Mouse (Mus musculus) left cerebral cortex, adult 11 months (tissue): Measurements from ENCODE around the gene Moap1.

Experiments
- DNase-seq: peaks from one replicate; pipeline ENCODE4 v3.0.0; 2022; ENCODE audit warnings: low spot score

The Moap1 gene

DNA sequence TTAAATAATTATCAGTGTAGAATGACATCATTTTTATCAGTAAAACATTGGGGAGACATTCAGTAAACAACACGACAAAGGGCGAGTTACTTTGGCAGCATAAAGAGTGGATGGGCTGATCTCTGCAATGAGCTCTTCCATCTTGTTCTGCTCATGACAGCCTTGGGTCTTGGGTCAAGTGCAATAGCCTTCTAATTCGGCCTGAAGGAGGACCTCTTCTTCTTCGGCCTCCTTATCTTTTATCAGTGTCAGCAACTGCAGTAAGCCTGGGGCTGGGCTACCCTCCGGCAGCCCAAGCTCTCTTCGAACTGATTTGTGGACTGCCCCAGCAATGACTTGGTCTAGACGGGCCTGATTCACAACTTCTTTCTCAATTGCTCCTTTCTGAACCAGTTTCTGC, 1.4 kb downstream of the Moap1 start:
- DNase-seq = no peak

DNA sequence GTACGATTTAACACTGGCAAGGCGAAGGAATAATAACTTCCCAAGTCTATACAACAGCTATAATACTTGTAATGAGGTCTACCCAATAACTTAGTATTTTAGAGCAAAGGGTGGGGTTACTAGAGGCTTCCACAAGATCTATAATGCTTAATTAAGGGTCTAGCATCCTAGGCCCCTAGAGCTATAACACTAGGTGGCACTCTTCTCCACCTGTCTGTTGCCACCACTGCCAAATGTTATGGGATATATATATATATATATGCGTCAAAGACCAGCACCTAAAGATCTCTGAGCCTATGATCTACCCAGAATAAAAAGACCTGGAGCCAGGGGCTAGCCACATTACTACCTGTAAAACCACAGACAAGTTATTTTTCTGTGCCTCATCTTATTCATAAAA, 3.2 kb downstream of the Moap1 start:
- no peak for DNase-seq

DNA sequence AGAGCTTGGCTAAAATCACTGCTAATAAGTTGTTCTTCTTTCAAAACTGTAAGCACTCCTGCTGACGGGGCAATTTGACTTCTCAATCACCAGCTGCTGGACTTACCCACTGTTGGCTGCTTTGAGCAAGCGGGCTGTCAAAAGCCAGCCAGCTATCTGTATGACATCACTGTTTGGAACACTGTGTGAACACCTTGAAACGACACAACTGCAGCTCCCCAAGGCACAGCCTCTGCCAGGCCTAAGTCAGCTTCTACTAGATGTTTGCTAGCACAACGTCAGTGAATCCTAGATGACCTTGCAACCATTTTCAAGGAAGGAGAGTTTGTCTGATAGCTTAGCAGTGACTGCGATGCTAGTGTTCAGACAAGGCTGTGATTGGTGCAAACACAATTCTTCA, 4.4 kb downstream of the Moap1 start:
- no peak for DNase-seq

DNA sequence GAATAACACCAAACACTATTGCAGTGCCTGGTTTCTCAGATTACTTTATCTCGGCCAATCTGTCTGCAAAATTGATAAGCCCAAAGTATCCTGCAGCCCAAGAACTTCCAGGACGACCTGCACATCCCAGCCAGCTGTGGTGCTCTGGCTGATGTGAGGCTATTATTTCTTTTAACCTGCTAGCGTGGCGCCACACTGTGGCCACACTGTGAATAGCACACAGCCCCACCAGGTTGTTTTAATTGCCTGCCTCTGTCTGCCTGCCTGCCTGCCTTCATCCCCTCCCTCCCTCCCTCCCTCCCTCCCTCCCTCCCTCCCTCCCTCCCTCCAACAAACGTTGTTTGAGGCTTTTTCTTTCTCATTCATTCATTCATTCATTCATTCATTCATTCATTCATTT, 10.1 kb downstream of the Moap1 start:
- DNase-seq = no peak

DNA sequence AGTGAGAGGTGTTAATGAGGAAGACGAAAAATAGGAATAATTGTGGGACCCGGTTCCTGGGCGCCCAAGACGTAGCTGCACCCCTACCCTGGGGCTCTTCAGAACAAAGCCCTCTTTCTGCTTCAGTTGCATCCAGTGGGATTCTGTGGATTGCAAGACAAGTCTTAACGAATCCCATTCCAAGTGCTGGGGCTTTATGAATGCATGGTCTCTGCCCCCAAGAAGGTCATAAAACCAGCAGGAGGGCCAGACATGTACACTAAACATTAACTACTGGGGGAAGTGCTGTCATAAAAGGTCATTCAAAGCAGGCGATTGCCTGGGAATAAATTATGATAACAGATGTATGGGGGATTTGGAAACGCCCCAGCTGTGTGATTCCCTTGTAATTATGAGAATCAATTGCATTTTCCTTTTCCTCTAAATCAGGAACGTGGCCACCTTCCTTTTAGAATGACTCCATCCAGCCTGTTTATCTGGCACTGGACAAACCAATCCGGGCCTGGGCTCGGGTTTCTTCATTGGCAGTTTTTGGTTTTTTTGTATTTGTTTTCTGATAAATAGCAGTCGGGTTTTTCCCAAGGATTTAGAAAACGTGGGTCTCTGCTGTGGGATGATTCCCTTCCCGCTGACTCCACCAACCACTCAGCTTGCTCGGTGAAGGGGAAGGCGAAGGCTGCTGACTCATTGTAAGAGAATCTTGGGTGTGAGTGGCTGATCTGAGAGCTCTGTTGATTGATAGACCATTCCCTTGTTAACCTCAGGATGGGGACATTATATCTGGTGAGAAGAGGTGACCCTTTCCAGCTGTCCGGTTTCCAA, 12.5 kb downstream of the Moap1 start:
- DNase-seq = no peak

DNA sequence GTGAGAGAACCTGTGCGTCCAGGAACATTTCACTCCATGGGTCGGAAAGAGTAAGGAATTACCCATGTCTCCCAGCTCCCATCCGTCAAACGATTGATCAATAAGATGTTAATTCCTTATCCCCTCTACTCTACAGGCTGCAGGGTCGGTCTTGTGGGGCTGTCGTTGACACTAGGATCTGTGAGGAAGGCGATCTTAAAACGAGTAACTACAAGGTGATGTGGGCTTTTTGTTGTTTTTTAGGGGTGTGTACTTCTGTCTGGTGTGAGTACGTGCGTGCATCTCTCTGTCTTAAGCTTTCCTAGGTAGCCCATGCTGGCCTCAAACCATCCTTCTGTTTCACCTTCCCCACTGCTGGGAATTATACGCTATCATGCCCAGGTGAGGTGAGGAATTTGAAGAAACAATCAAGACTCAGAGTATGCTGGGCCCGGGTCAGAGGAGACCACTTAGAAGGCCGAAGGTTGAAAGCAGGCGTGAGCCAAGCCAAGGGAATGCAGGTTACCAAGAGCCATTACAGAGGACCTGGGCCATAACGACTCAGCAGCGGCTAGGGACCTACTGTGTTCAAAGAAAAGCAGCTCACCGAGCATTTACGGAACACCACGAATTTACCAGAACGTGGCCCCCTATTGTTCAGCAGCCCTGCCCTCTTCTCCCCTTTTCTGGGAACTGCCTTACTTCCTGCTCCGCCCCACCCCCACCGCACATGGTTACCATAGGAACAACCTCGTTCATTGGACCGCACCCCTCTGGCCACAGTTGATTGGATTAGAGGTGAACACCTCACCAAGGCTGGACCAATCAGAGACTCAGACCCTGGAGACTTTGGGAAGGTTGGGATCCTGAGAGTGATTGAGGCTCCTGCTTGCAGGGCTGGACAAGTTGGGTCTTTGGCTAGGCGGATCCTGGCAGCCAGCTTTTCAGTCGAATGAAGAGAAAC, 13.3 kb downstream of the Moap1 start:
- DNase-seq = peak; percentile 55

DNA sequence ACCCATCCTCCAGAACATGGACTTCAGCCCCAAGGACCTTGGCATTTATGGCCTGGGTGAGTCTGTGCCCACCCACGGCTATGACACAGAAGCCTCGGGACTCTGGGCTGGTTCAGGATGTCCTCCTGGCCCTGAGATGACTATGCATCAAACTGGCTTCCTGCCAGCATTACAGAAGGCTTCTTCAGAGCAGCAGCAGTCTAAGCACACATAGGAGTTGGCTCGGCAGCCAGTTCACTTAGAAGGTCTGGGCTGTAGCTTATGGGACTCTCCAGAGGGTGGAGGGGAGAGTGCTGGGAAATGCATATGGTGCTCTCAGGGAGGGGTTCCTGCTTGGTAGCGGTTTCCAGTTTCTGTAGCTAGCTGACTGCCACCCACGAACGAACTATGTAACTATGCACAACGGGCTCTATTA, 17.7 kb downstream of the Moap1 start:
- no peak for DNase-seq

DNA sequence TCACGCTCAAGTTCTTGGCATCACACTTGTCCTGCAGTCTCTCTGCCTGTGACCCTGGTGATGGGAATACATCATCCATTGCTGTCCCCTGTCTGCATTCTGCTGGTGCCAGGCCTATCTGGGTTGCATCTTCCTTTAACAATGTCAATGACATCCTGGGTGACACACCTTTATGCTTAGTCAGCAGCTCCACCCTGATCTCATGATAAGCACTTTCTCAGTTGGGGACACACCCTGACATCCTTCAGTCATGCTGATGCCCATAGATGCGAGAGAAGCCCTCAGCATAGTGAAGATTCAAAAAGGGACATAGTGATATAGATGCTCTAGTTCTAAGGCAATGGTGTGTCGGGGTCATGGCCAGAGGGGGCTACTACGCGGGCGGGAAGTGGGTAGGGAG, 18.3 kb downstream of the Moap1 start:
- no peak for DNase-seq

DNA sequence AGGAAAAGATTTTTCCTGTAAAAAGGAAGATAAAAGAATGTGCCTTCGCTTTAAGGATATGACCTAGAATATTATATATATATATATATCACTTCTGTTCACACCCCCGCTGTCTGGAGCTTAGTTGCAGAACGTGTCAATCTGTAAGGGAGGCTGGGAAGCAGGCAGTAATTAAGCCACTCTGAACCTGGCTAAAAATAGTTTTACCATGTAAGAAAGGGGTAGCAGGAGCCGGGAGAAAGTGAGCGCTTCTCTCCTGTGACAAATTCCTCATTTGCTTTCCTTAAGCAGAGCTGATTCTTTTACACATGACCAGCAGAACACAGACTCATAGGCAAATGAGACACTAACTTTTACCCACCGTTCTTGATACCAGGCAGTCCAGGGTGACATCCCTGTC, 19.6 kb downstream of the Moap1 start:
- no peak for DNase-seq

DNA sequence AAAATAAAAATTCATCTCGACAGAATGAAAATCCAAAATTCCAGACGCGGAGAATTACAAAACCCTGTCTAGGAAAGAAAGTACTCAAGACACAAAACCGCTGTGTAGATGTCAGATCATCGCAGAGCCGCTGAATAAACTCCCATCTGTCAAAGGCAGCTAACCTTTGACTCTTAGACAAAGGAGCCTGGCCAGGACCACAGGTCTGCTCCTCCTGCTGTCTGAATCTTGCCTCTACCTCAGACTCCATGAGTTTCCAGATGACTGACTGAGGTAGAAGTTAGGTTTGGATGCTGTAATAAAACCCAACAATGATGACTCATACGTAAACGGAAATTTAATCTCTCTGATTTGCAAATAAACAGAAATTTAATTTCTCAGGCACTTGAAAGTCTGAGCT, 20.5 kb downstream of the Moap1 start:
- no peak for DNase-seq

DNA sequence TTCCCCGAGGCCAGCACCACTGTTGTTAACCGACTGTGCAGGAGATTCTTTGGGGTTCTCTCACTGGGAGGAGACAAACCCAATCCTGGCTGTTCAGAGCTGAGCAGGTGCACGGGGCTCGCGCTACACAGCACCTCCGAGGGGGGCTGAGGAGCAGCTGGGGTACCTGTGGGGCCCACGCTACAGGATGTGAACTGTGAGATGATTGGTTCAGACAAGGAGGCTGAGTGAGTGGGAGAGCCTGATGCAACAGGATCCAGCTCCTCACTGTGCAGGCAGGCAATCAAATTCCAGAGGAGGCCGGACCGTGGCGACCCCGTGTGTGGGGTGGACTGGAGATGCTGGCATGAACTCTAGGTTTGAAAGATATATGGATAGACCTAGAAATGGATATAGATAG, 21.0 kb downstream of the Moap1 start:
- DNase-seq = no peak

DNA sequence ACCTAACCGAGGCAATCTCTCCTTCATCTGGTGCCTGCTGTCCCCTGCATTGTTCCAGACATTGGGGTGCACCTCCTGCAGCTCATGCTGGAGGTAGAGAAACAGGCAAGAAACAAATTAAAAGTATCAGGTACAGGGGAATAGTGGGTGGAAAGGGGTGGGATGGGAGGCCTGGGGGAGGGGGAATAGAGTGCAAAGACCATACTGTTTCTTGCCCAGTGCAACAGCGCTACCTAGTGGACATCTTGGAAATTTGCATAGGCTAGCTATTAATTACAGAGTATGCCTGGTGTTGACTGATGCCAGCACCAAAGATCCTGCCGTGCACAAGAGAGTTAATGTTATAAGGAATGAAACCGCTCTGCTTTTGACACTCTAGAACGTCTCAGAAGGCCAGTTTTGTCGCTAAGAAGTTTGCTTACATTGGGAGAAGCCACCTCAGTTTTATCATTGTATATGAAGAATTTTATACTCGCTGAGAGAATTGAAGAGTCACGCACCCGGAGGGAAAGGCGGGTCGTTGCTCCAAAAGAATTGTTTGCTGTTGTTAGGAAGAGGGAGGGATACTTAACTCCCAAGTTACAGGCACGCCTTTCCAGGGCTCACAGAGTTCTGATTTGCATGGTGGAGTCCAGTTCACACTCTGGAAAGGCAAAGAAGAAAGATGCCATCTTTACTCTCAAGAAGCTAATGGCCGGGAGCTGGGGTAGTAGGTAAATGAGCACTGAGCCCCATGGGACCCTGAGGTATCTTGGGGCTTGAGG, 23.7 kb downstream of the Moap1 start:
- no peak for DNase-seq

DNA sequence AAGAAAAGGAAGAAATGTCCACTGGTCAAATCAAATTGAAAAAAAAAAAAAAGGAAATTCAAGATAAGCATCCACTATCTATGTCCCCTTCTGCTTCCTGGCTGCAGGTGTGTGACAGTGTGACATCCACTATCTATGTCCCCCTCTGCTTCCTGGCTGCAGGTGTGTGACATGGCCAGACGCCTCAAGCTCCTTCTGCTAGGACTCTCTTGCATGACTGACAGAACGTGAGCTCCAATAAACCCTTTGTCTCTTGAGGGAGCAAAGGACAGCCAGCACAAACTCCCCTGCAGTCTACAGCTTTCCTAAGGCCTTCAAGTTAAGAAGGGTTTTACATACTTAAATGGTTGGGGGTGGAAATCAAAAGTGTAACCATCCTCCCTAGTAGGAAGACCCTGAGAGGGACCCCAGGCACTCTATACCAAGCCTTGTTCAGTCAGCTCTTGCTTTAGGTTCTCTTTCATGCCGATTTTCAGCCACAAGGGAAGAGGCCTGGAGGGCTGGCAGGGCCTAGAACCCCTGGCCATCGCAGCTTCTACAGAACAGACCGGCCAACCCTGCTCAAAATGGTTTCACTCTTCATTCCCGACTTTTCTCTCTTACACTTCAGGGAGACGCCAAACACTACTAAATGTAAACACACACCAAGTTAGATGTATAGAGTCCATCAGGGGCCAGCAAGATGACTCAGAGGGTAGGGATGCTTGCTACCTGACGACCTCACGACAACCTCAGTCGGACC, 28.6 kb downstream of the Moap1 start:
- no peak for DNase-seq

DNA sequence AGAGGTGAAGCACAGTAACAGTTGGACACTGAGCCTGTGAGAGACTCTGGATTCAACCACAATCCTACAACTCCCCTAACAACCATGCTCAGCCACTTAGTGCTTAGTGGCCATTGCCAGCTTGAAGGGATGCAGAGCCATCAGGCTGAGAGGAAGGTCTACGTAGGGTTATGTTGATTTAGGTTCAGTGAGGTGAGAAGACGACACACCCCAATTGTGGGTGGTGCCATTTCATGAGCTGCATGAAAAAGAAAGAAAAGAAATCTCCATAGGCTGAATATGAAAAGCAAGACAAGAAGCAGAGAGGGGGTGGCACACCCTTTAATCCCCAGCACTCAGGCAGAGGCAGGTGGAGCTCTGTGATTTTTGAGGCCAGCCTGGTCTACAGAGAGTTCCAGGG, 29.3 kb downstream of the Moap1 start:
- no peak for DNase-seq

DNA sequence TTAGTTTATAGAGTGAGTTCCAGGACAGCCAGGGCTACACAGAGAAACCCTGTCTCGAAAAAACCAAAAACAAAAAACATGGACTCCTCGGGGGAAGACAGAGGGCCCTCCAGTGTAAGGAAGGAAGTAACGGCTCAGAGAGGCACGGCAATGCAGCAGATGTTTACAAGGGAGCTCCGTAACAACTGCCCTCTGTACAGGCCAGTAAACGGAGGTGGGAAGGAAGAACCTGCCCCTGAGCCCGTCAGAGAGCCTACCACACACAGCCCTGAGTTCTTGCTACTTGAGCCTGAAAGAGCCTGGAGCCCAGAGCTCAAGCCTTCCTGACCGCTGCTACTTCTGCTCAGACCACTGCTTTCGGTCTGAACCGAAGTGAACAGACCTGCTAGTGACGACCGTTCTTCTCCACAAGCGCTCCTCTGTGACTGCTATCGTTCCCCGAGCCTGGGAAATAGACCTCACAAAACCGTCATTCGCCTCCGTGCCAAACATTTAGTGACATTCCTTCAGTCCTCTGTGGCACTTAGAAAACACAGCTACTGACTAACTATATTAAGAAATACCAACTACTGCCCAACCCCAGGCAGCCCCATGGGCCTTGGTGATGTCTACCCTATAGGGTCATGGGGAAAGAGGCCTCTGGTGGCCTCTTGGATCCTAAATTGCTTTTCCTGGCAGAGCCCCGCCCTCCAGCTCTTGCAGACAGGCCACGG, 30.2 kb downstream of the Moap1 start:
- DNase-seq = no peak

DNA sequence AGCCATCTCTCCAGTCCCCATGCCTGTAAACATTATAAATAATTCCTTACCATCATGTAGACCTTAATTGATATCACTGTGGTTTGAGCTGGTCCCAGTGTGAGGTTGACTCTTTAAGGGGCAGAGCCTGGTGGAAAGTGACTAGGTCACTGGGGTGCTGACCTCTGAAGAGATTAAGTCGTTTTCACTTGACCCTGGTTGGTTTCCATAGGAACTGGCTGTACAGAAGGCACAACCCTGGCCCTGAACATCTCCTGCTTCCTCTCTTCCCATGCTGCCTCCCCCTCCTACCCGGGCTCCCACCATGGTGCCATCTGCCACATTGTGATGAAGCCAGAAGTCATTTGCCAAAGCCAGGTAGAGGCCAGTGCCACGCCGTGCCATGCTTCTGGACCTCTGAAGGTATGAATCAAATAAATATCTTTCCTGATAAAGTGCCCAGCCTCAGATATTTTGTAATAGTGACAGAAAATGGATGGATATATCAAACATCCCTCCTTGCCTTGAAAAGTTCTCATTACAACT, 32.5 kb downstream of the Moap1 start:
- no peak for DNase-seq

DNA sequence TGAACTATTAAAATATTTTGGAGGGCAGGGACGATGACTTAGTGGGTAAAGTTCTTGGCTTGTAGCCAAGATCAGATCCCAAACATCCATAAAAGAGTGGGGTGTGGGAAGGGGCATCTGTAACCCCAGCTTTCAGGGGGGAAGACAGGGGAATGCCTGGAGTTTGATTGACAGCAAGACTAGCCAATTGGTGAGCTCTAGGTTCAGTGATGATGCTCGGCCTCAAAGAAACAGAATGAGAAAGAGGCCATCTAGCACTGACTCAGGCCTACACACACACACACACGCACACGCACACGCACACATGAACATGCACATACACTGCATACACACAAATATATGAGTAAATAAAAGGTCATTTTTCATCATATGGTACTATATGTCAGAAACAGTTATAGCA, 33.6 kb downstream of the Moap1 start:
- no peak for DNase-seq

DNA sequence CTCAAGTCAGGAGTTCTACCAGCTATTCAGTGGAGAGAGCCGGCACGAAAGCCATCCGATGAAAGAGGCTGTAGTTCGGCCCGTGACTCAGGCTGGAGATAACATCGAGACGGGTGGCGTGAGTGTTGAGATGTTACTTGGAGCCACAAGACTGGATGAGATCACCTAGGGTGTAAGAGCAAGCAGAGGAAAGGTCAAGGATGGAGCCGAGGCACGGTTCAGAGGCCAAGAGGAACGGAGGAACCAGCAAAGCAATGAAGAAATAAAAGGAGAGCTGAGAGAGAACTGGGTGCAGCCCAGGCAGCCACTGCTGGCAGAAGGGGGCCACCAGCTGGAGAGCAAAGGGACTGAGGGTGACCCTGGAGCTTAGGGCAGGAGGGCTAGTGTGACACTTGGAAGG, 35.2 kb downstream of the Moap1 start:
- DNase-seq = no peak

DNA sequence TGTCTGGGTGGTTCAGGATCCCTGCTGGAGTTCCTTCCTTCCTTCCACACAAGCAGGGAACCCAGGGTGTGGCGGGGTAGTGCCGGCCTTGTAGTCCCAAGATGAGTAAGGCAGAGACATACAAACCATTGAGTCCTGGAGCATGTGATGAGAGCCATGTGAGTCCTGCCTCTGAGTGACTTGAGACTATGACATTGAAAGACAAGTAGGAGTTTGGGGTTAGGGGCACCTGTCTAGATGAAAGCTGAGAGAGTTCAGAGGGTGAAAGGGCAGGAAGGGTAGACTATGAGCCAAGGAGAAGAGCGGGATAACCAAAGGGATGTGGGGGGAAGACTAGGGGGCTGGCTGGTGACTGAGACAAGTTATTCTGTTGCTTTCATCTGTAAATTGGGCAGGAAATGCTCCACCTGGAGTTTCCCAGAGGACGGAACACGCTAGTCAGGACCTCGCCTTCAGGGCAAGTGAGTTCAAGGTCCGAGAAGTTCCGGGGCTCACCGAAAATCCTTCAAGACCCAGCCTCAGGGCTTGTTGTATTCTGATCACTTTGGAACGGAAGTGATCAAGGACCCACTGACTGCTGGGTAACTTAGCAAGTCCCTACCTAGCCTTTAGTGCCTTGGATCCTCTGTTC, 36.5 kb downstream of the Moap1 start:
- no peak for DNase-seq

DNA sequence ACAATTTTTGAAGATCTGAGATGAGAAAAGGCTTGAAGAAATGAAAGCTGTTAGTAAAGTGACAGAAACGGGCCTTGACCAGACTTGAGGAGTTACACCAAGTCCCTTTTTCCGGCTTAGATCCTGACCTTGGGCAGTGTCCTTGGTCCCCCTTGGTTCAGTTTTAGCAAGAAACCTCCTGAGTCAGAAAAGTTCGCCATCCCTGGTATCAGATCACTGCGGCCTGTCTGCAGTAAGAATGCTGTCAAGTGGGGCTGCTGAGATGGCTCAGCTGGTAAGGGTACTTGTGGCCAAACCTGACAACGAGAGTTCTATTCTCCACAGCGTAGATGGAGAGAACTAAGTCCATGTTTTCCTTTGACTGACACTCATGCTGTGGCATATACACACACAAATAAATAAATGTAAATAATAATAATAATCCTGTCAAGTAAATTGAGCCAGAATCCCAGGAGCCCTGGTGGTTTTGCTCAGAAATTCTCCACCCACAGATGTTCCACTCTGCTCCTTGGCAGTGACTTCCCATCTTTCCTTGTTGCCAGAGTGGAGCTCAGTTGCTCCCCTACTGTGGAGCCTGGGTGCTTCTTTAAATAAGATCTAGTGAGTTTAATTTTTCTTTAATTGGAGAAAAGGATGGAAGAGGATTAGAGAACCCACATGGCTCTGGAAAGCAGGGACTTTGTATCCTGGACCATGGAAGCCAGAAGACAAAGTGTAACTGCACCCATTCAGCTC, 37.4 kb downstream of the Moap1 start:
- DNase-seq = no peak
